Mouse (Mus musculus) testis, adult 2 months (tissue): Measurements from ENCODE around the gene Rtp2.

Source experiments
- CTCF ChIP-seq: fragments of 200-500 bp; IDR thresholded peaks from 2 replicates; pipeline ENCODE4 v1.5.1; 2012; ENCODE audit warnings: low read depth, mild to moderate bottlenecking, inconsistent platforms, low read length, moderate library complexity; ENCODE audit not compliant: control insufficient read depth, insufficient read depth, insufficient replicate concordance
- POLR2A ChIP-seq: fragments of 200-500 bp; IDR thresholded peaks from 2 replicates; pipeline ENCODE4 v1.6.1; 2012; ENCODE audit warnings: low read depth, mild to moderate bottlenecking, inconsistent platforms, low read length, moderate library complexity; ENCODE audit not compliant: control insufficient read depth

DNA sequence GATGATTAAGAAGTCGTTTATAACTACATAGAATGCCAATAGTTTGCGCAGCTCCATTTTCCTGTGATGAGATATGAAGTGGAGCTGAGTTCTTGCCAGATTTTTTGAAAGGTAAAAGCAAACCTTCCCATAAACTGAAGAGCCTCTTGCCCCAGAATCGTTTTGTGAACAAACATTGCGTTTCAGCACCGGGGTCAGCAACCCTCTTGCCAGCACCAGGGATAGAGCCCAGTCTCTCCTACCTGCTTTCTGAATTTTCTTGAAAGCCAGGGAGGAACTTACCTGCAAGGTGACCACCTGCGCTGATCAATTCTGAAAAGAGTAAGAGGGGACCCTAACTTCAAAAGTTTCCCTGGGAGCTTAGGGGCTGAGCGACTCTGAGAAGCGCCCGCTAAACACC lies 42.0 kb downstream of the Rtp2 start:
- TF ChIP-seq POLR2A (no peak), CTCF (no peak)
